Mouse (Mus musculus) activated CD4-positive, CD25-positive, alpha-beta regulatory T cell, adult 4 months (primary cell): ENCODE measurements around the gene Evi2b. TPM values are rescaled to one million over a fixed set of nuclear protein-coding genes. Genes with fewer than 3 reads are reported as not detected.
A peak's percentile ranks its signal among the peaks of the same experiment; 100 is the strongest.

Experiments
- ATAC-seq: one replicate; pipeline ENCODE4 v1.8.0; 2017
- polyA plus RNA-seq, 2 experiments: library from polyadenylated mRNA; unstranded; fragments of 100-300 nt; shearing (Covaris generic); gene quantifications; one replicate each; pipeline ENCODE4 v1.2.1; 2017

The Evi2b gene
- 10 to 100 TPM; 80.3 to 80.9 TPM for polyA plus RNA-seq

DNA sequence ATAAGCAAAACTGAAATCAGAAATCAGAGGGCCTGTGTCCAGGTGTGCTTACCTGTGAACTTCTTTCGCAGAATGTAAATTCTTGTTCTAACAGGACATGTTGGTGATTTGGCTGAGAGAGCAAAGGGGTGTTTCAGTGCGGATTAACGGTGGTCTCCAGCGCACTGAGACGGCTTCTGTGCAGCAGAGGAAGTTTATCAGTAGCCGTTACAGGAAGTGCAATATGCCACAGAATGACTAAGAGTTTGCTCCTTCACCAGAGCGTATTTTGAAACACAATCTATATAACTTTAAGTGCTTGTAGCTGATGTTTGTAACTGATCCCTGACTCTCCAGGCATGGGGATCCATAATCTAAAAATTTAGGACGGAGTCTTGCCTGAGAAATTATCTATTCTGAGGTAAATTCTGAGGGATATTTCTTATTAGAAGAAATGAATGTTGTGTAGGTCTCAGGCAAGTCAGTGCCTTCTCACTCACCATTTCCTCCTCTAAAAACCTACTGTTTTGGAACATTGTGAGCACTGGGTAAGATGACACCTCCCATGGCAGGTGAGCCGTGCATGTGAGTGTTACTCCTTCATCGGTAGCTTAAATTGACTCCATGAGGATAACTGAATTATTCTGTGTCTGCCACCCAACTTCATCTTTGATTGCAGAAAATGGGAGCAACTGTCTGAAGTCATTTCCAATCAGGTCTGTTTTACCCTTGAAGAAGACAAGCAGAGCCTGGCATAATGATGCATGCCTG, at the start of gene Evi2b:
Evi2b (minus strand) TSS at position 203 of the 750 bp plus-strand sequence.
- ATAC-seq = peak; percentile 28

DNA sequence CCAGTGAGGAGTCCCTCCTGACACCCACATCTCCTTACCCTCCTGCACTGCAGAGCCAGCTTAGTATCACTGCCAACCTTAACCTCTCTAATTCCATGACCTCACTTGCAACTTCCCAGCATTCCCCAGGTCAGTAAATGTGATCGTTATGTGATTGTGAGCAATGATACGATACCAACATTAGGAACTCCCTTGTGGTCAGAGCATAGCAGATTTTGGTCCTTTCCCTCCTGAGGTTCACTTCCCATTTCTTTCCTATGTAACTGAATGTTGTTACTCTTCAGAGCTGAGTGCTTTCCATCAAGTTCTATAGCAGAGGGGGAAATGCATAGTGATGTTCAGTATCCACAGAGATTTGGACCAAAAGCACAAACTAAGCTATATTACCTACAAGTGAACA, 46.8 kb upstream of the Evi2b start:
- ATAC-seq = no peak

DNA sequence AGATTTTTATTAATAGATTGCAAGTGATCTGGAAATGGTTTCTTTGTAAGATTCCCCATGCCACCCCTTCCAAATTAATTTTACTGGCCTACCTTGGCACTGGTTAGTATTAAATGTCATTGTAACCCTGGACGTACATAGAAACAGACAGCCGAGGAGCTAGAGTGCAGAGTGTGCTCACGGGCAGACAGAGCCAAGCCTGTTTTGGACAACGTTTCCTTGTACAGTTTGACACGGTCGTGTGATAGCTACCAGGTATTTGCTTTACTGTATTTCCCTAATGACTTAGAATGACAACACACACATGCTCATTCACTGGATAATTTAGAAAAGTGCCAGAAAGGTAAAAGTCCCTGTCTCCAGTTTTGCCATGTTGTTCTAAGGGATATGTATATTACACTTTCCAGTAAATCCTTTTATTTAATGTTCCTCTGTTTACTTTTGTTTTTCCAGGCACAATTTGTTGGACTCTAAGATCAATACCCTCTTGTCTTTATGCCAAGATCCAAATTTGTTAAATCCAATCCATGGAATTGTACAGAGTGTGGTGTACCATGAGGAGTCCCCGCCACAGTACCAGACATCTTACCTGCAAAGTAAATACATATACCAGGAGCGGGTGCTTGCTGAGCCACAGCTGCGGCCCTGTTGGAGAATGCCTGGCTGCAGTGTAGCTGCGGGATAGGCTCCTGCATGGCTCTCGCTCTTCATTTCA, 44.8 kb upstream of the Evi2b start:
- ATAC-seq = no peak

DNA sequence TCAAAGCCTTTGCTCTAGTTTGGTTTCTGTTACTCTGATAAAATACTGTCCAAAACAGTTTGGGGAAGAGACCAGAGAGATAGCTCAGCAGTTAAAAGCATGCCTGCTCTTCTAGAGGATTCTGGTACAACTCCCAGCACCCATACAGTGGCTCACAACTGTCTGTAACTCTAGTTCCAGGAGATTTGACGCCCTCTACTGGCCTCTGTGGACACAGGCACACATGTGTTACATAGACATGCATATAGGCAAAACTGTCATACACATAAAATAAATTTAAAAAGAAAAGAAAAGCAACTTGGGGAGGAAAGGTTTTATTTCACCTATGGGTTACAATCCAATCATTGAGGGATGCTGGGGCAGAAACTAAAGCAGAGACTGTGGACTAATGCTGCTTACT, 43.4 kb upstream of the Evi2b start:
- ATAC-seq = no peak

DNA sequence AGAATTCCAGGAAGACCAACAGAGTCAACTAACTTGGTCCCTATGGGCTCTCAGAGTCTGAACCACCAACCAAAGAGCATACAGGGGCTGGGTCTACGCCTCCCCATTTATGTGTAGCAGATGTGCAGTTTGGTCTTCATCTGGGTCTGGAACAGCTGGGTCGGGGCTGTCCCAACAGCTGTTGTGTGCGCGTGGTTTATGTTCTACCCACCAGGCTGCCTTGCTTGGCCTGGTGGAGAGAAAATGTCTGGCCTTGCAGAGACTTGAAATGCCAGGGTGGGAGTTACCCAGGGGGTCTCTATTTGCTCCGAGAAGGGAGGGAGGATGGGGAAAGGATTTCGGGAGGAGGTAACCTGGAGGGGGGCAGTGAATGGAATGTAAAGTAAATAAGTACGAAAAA, 39.9 kb upstream of the Evi2b start:
- no peak for ATAC-seq

DNA sequence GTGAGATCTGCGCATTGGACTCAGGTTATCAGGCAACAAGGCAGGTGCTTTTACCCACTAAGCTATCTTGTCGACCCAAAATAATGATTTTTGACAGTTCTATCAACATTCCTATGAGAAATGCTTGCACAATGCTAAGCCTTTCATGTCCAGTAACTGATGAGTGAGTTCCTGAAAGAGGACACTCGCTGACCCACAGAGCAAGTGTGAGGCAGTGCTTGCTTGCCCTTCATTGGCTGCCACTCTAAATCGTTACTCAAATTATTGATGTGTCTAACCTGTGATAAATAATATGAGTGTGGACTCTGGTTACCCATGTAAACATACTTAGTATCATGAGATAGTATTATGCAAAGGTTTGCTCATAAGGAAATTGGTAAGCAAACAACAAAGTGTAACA, 37.0 kb upstream of the Evi2b start:
- ATAC-seq = no peak

DNA sequence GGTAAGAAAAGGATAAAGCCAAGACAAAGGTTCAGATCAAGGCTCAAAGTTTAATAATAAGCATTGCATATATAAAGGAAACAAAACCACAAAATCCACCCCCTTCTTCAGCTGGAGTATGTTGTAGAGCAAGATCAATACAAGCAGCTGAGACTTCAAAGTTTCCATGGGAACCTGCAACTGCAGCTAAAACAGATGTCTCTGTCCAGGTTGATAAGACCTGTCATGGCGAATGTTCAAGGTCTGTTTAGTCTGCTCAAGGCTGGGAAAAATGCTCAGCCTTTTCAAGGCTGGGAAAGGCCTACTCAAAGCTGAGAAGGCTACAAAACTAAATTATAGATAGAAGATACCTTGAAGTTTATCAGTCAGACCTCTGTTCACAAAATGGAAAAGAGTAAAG, 29.1 kb upstream of the Evi2b start:
- no peak for ATAC-seq

DNA sequence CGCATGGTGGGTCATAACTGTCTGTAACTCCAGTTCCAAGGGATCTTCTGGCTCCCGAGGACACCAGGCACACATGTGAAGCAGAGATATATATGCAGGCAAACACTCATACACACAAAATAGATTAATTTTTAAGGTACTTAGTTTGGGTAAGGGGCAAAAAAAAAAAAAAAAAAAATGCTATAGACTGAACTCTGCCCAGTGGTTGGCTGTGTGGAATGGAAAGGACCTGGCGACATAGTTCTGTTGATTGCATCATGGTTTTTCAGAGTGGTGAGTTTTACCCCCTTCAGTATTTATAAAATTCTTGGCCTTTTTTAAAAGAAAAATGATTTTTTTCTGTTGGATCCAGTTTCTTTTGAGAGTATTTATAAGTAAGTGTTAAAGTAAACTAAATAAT, 12.7 kb upstream of the Evi2b start:
- no peak for ATAC-seq

DNA sequence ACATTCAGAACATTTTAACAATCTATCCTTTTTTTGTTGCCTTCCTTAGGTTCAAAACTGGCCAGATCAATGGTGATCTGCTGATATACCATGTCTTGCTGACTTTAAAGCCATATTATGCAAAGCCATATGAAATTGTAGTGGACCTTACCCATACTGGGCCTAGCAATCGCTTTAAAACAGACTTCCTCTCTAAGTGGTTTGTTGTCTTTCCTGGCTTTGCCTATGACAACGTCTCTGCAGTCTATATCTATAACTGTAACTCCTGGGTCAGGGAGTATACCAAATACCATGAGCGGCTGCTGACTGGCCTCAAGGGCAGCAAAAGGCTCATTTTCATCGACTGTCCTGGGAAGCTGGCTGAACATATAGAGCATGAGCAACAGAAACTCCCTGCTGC, 12.0 kb upstream of the Evi2b start:
- ATAC-seq = no peak

DNA sequence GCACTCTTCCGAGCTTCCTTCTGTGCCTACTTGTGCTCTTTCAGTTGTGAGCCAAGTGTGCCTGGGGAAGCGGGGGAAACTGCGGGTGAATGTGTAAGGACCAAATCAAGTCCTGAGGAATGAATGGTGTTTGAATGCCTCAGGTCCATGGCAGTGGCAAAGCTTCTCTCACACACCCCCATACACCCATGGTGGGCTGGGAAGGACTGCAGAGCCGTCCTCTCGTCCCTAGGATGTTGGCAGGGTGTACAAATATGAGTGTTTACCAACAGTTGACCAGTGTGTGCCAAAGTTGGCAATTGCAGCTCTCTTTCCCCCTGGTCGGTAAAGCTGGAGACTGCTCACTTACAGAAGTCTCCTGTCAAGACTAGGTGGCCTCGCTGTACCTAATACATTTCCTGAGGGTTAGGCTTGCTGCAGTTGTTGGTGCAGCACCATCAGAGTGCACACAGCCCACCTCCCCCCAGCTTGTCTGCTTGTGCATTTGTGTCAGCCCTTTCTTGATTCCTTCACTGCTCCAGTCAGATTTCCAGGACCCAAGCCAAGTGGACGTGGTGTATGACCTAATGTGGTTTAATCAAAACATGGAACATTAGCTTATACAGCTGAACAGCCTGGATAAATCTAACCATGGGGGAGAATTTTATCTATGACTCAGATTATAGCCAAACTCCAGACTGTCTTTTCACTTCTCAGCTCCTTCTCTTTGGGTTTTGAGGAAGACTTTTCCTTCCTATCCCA, 10.6 kb upstream of the Evi2b start:
- ATAC-seq = no peak

DNA sequence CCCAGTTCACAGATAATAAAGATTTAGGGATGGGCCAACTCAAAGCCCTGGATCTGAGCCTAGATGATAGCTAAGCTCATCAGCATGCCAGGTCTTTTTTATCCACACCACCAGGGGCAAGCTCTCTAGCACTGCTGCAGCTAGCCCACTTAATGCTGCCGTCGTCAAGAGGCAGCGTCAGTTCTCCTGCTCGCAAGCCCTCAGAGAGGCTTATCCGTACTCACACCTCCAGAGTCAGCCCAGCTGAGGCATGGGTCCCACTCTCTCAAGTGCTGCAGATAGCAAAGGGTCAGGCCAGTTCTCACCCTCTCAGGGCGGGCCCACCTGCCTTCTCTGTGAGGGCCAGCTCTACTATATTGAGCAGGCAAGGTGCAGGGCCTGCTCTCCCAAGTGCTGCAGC, 9.7 kb upstream of the Evi2b start:
- ATAC-seq = no peak

DNA sequence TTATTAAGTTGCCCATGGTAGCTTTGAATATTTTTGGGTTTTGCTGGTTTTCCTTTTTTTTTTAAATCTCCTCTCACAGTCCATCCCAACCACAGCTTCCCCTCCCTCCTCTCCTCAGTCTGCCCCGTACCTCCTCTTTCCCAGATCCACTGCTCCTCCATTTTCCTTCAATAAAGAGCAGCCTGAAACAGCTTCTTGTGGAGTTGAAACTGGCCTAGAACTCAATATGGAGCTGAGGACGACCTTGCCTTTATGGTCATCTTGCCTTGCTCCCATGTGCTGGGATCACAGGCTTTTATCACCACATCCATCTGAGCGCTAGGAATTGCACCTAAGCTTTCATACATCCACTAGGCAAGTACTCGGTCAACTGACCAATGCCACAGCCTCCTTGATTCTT, 7.9 kb upstream of the Evi2b start:
- no peak for ATAC-seq

DNA sequence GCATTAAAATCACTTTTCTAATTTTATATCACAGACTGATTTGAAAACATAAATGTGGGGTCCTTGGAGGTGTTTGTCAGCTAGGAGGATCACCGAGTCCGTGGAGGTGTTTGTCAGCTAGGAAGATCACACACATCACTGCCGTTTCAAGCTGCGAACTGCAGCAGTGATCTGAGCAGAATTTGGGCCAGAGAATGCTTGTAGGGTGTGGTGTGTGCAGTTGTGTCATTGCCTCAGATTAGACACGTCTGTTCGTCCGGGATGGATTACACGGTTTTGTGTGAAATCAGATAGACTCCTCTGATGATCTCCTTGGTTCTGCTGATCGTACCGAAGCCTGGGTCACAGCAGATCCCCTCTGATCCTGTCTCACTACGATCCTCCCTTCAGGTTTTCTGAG, 7.2 kb upstream of the Evi2b start:
- no peak for ATAC-seq

DNA sequence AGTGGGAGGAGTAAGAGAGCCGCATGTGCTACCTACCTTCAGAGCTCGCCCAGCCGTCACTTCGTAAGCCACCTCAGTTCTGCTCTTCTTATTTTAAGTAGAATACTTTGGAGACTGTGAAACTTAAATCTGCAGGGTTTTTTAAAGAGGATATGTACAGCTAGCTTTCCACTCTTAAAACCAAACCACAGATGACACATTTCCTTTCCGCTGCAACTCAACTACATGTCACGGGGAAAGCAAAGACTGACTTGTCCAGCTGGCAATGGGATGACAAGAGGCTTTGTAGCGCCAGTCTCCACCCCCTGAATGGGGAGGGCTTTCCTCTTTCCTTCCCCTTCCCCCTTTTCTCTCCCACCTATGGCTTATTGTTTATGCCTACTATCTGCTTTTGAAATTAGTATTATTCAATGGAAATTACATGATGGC, 6.8 kb upstream of the Evi2b start, which contains the start of the genes Evi2 and Evi2a:
Evi2 (minus strand) TSS at position 257 of the 429 bp plus-strand sequence.
Evi2a (minus strand) TSS at position 277 of the 429 bp plus-strand sequence.
- peak; percentile 81 for ATAC-seq

DNA sequence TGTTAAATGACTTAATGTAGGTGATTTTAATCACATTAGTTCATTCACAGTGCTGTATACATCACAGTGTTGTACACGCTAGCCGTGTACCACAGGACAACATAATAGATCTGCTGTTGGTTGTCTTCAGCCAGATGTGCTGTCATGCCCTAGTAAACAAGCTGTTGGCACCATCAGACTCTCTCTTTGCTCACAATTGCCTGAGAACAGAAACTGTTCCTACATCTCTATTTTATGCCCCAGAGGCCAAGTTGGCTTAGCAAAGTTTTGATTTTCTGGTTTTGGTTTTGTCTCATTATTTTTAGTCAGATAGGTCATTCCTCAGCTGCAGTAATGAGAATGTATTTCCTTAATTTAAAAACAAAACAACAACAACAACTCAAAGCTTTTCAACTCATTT, 6.2 kb upstream of the Evi2b start:
- ATAC-seq = no peak

DNA sequence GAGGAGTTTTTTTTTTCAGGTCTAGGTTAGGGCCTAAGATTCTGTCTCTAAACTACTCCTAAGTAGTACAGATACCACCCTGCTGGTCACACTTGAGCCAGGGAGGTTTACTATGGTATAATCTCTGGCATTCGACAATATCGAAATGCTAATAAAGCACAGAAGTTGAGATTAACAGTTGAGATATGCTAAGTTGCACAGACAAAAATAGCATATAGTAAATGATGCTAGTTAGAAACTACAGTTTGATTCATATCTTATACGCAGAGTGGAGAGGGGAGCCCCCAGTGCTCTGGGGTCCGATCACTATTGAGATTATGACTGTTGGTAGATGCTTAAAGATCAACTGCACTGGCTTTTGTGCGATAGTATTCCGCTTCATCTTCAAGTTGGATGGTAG, 5.7 kb upstream of the Evi2b start:
- no peak for ATAC-seq

DNA sequence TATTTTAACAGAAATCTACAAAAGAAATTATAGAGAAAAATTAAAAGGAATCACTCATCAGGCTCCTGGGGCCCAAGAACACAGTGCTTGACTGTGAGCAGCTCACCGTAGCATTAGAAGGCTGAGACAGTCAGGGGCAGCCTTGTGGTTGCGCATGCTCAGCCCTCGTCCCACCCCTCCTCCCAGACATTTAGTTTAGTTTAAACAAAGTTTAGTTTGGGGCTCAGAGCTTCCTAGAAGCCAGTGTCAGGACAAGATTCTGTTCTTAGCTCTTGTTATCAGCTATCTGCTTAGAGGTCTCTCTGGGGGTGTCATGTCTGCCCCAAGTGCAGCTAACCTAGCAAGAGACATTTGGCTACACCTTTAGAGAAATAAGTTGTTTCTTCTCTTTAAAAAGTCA, 5.0 kb upstream of the Evi2b start:
- no peak for ATAC-seq

DNA sequence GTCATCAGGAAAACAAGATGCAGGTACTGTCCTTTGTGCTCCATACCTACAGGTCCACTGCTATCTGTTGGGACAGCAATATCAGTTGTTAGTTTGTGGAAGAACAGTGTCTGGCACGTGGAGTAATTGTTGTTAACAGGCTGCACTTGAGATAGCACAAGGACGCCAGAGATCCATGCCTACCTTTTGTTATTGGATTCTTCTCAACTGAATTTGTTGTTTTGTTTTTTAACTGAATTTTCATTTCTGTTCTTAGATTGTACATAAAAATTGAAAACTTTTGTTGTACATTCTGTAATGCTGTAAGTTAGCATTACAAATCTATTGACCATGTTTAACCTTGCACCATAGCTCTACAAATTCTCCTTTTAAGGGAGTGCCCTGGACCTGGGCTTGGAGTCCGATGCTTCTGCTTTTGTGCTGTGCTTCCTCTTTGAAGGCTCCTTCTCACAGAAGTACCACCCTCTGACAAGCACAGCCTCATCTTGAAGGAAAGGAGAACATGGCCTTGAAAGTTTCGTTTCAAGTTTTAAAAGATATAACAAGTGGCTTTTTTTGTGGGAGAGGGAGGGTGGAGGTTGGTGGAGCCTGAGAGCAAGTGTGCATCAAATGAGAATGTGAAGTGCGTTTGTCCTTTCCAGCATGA, 4.3 kb upstream of the Evi2b start:
- ATAC-seq = no peak

DNA sequence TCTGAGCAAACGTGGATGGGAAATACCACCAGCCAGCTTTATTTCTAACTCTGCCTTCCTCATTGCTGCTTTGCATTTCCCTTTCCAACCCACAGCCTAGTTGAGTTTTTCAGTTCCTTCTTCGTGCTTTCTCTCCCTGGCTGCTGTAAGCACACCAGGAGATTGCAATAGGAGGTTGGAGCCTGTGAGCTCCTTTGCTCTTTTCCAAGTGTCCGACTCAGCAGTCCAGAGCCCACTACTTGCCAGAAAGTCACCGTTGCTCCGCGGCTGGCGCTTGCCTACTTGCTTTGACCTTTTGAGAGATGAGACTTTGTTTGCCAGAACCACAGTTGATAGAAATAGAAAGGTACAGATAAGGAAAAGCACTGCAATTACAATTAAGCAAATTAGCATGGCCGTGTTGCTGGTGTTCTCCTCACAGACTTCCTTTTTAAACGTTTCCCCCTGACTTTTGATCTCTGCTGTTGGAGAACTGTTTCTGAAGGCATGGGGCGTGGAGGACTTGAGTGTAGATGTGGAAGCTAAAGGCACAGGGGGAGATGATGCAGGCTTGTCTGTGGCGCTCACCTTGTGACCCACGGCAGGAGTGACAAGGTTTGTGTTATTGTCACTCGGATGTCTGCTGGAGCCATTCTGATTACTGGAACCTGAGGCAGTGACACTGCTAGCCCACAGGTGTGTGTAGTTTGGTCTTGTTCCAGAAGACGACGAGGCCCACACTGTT, 3.6 kb upstream of the Evi2b start:
- ATAC-seq = no peak

DNA sequence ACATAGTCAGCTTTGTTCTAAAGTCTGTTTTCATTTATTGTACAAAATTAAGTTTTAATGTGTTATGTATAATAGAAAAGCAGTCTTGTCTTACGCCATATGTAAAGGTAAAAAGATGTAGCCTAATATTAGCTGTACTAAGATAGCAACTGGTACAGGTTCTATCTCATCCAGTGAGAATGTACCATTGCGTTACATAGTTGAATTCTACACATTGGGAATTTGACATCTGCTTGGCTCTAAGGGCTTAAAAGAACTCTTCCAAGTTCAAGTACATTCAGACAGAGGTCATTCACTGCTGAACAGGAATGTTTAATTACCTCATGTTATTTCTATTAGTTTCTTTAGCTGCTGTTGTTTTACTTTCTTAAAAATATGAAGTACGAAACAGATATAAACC, 3.0 kb upstream of the Evi2b start:
- ATAC-seq = no peak

DNA sequence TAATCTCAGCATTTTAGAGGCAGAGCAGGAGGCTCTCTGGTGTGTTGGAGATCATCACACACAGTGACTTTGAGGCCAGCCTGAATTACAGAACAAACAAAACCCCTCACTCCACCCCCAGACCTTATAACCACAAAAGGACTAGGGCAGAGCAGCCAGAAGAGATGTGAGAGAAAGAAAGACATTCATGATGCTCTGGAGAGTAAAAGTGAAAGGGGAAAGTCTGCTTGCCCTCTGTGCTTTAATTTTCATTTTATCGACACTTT, 681 bp upstream of the Evi2b start:
- ATAC-seq = no peak

DNA sequence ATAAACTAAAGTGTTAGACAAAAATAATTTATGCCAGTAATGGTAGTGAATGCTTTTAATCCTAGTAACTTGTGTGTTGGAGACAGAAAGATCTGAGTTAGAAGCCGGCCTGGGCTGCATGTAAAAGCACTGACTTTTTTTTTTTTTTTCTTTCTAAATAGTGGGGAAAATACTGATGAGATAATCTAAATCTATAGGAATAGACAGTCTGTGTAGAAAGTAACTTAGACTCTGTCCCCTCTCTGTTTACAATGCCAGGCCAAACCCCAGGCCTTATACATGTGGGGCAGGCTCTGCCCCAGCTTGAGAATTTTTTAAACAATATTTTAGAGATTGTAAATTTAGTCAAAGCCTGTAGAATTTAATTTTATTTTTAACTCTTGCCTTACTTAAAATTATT, 618 bp downstream of the Evi2b start:
- ATAC-seq = no peak

DNA sequence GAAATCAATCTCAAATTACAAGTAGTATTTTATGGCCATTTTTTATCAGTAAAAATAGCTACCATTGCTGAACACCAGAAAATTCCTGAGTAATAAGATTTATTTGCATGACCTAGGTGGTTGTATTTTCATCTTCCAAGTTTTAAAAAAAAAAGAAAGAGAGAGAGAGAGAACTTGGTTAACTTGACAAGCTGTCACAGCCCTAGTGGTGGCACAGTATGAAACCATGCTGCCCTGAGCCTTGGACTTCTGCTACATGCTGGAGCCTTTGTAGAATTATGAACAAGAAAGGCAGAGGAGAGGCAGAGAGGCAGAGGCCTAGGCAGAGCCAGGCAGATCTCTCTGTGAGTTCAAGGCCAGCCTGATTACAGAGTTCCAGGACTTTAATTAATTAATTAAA, 1.6 kb downstream of the Evi2b start:
- ATAC-seq = no peak
